1 mouse cellular context compared by ENCODE assay signal in genomic region chr15:82063909-82064308, GRCm38 (mm10).
TF ChIP-seq lines count a peak whose summit lies in the region.

No protein-coding gene starts in this region.

TF ChIP-seq in myocyte, 11 proteins besides CTCF, POLR2A, EP300 and RAD21:
- TF ChIP-seq MYOG (IDR thresholded peaks at IDR 0.05; ENCODE audit: control insufficient read depth in 1 of 3, insufficient read depth in 1 of 3, insufficient read length in 2 of 3, low read depth in 2 of 3) = no peak
- no peak for TF ChIP-seq TCF12 (IDR thresholded peaks at IDR 0.05; ENCODE audit: insufficient read depth, poor library complexity, severe bottlenecking)
- TF ChIP-seq MYOD1 (IDR thresholded peaks at IDR 0.05; ENCODE audit: control insufficient read depth in 1 of 3, insufficient read length in 2 of 3, low read depth in 2 of 3) = no peak
- TF ChIP-seq E2F4 (IDR thresholded peaks at IDR 0.05; ENCODE audit: insufficient read depth) = no peak
- no peak for TF ChIP-seq TCF3 (IDR thresholded peaks at IDR 0.05; ENCODE audit: insufficient read length, low read depth)
- no peak for TF ChIP-seq REST (IDR thresholded peaks at IDR 0.05; ENCODE audit: insufficient read depth, insufficient read length)
- TF ChIP-seq SRF (IDR thresholded peaks at IDR 0.05; ENCODE audit: control insufficient read depth, insufficient read length, low read depth) = no peak
- no peak for TF ChIP-seq USF1 (IDR thresholded peaks at IDR 0.05; ENCODE audit: low read depth)
- TF ChIP-seq POLR2AphosphoS2 (IDR thresholded peaks at IDR 0.05; ENCODE audit: insufficient read length, low read depth) = no peak
- no peak for TF ChIP-seq CEBPB (IDR thresholded peaks at IDR 0.05; ENCODE audit: insufficient read depth, poor library complexity, severe bottlenecking)
- TF ChIP-seq MAX (IDR thresholded peaks at IDR 0.05; ENCODE audit: low read depth) = no peak
